Mouse (Mus musculus) gastrocnemius, postnatal 36 days (tissue): ENCODE results near the gene Wfdc12. TPM values are rescaled to one million over a fixed set of nuclear protein-coding genes. Genes with fewer than 3 reads are reported as not detected.
"Not testable (repeated sequence)": the region's sequence is repeated elsewhere in the genome, so short reads cannot be mapped to it uniquely, and the experiment has no call there.

Source experiments
- DNase-seq, 2 experiments: peaks; one replicate each; pipeline ENCODE4 v3.0.0; 2022
- intact Hi-C: fragments of 180-260 bp; cut with DNase I; formaldehyde crosslinking; loops from one replicate; pipeline ENCODE4 v1.15.1; 2025
- long read RNA-seq, 2 experiments: library from polyadenylated mRNA; stranded (forward); transcript quantifications; one replicate each; pipeline ENCODE4 v2.0.0; 2021
- total RNA-seq, 2 experiments: library from RNA; stranded (reverse); gene quantifications; 2 replicates each; pipeline ENCODE4 v1.2.3; 2021

Gene Wfdc12
- total RNA-seq = not detected
- long read RNA-seq, experiment 1 = 0 reads
- long read RNA-seq, experiment 2 = 0 reads

- DNase-seq = no peak
- intact Hi-C loops = no loop called here
Observed at GRCm38 (mm10) chr2:164190576-164190975, at the start of gene Wfdc12. Wfdc12 (minus strand) TSS chr2:164190608.

DNA sequence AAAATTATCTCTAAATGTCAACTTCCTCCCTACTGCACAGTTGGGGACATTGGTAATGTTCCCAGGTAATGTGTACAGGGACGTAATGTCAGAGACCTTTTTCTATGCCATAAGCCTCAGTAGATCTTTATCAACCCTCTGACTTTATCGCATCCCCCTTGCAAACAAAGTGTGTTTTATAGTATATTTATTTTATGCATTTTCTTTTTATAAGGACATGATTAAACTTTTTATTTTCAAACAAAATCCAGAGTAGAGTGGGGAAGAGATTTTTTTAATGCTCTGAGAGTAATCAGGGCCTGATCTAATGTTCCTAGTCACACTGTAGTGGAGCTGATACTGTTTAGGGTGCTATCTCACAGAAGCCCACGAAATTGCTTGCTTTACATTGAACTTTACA, 48.0 kb upstream of the Wfdc12 start, which contains the start of gene Svs2:
TSS of gene Svs2 (minus strand) at position 101 of the 400 bp plus-strand sequence.
- DNase-seq = no peak
- intact Hi-C loops = no loop called here

DNA sequence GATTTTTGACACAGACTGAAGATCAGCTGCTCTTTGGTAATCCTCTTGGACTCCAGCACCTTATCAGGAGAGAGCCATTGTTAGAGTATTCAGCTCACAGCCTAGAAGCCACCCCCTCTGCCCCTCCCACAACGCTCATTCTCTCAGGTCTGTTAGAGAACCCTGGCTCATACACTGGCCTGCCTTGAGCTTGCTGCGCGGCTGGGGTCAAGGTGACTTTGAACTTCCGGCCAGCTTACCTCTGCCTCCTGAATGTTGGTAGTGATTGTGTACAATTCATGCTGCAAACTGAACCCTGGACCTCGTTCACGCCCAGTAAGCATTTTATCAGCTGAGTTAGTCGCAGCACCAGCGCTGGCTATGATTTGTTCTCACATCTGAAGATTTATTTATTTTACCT, 42.3 kb upstream of the Wfdc12 start:
- no peak for DNase-seq
- intact Hi-C loops = no loop called here

GRCm38 (mm10) chr2:164228361-164229070, 38.1 kb upstream of the Wfdc12 start:
- intact Hi-C loops = no loop called here
- no peak for DNase-seq

DNA sequence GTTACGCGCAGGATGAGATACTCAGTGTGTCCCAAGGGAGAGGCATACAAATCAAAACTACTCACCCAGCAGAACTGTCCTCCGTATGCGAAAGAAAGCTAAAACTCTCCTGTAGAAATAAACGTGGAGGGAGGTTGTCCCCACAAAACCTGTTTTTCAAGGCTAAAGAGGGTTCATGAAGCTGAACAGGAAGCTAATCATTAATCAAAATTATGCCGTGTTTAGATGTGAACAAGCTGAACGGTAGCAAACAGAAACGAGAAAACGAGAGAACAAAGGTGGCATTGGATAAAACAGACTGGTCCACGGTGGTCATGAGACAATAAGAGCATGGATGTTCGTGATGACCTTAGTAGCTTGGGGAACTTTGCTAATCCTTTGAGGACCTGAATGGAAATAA, 31.1 kb upstream of the Wfdc12 start, which contains the start of gene Wfdc15b:
TSS of gene Wfdc15b (minus strand) at position 139 of the 400 bp plus-strand sequence.
- no peak for DNase-seq
- intact Hi-C loops = no loop called here

DNA sequence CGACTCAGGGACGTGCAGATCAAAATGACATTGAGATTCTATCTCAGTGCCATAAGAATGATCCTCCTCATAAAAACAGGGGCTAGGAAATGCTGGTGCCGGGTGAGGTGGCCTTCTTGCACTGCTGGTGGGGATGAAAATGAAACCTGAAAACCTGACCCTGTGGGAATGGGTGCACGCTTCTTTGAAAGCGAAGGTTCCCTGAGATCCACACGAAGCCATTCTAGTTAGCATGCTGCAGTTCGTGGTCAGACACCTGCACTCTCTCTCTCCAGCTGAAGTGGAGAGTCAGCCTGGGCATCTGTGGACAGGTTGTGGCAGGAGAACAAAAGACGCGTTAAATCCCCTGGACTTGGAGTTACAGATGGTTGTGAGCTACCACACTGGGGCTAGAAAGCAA, 28.9 kb upstream of the Wfdc12 start:
- no peak for DNase-seq
- intact Hi-C loops = no loop called here

- intact Hi-C loops = no loop called here
- DNase-seq = no peak
Observed at GRCm38 (mm10) chr2:164212711-164213110, 22.3 kb upstream of the Wfdc12 start.

DNA sequence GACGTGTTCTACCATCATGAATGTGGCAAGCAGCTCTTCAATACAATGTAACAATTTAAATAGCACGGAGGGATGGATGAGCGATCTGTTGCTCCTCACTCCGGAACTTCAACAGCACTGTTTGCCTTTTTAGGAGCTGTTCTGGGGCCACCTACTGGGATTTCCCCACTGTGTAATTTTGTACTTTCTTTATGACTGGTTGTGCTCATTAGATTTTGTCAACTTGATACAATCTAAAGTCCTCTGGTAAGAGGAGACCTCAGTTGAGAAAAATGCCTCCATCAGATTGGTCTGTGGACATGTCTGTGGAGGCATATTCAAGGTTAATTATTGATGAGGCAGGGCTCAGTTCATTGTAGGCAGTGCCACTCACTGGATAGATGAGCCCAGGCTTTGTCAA, 20.5 kb upstream of the Wfdc12 start:
- intact Hi-C loops = no loop called here
- no peak for DNase-seq

- intact Hi-C loops = no loop called here
- DNase-seq = no peak
Observed at GRCm38 (mm10) chr2:164206676-164207075, 16.3 kb upstream of the Wfdc12 start.

- intact Hi-C loops, DNase-seq: not testable (repeated sequence)
Observed at GRCm38 (mm10) chr2:164206011-164206410, 15.6 kb upstream of the Wfdc12 start.

DNA sequence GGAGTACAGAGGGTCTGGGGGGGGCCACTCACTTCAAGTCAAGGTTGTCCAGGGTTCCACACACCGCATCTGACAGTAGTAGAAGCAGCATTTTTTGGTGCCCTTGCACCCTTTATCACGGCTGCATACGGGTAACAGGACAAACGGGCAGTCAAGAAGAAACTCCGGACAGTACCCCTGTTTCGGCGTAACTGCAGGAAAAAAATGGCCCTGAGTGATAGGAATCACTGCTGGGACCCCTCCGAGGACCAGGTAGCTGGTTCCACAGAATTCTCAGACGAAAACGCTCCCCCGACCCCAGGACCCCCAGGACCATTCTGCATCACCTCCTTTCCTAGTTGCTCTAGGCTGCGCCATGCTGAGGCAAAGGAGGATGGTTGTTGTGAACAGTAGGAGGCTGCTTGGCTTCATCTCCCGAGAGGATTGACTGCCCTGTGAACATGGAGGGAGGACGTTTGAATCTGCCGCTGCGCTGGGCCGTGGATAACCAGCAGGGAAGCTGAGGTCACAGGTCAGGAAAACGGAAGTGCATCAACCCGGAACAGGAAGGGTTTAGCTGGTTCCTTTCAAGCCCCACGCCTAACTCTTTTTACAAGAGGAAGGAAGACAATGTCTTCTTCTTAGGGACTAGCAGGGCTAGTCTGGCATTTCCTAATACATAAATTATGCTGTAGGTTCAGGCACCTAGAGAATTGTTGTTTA, 9.4 kb upstream of the Wfdc12 start, which contains the start of gene Wfdc15a:
TSS of gene Wfdc15a (minus strand) at position 505 of the 702 bp plus-strand sequence.
- no peak for DNase-seq
- intact Hi-C loops = no loop called here

GRCm38 (mm10) chr2:164196700-164196990, 6.2 kb upstream of the Wfdc12 start:
- intact Hi-C loops = no loop called here

DNA sequence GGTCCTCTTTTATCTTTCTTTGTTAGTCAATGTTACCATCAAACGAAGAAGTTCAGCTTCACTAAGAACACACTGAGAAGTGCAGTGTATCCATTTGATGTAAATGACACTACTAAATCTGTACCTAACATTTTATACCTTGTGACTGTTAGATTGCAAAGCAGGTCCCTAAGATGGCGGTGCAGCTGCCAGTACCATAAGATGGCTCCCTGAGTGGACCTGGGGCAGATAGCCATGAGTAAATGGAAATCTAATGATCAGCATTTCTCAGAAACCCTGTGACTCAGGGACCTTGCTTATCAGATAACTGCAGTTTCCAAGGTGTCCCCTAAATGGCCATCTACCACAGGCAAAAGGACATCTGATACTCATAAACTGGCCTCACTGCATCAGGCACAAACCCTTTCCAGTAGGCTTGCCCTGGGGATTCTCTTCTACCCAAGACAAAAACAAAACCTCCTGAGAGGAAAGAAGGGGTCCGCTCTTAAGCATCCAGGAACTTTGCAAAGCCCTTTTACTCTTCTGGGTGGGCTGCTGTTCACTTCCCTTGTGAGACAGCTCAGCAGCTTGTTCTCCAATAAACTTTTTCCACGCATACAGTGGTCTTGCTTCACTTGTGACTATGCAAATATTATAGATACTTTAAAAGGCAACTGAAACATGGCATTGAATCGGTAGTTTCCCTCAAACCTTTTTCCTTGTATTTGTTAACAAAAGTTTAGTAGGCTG, 5.7 kb upstream of the Wfdc12 start:
- intact Hi-C loops = no loop called here
- DNase-seq = no peak

More at GRCm38 (mm10) chr2:164196700-164196990, 6.2 kb upstream of the Wfdc12 start:
- DNase-seq = no peak

DNA sequence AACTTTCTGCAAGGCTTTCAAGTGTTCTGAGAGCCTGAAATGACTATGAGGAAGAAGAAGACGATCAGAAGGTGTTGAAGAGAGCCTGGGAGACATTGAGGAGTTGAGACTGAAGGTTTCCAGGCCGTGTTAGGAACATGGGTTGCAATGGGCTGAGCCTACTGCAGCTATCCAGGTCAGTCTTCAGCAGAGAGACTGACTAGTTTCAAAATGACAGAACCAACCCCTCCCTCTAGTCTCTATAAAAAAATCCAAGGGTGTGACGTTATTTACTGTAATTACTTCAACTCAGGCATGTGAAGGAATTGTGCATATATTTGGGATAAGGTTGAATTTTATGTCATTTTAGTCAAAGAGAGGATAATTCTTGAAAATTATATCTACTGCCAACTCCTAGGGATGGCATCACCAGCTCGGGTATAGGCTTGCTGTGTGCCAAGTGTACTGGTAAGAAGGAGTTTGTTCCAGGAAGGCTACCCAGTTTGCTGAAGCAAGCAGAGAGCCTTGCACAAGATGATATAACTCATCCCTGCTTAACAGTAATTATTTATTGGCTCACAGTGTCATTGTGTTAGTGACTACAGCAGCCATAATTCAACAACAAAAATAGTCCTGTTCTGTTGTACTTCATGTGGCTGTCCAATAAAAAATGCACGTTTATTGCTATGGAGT, 4.7 kb upstream of the Wfdc12 start:
- DNase-seq = no peak
- intact Hi-C loops = no loop called here

DNA sequence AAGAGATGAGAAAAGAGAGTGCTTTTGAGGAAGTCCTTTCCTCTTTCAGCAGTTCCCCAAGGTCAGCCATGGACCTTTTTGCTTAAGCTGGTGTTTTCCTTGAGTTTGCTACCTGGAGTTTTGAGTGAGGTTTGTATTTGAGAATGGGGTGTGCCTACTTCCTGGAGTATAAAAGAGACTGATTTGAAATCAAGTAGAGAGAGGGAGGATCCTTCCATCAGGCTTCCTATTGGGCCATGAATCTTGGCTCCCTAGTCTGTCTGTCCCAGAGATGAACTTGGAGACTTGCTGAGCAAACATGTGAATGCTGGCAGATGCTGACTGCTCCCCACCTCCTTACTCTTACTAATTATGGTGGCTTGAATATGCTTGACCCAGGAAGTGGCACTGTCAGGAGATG, 1.9 kb upstream of the Wfdc12 start:
- intact Hi-C loops = no loop called here
- DNase-seq = no peak

- intact Hi-C loops = loop anchor here (2.0 kb wide), 1 partner anchor 54 kb away; no protein-coding TSS in a partner anchor
- DNase-seq = no peak
Observed at GRCm38 (mm10) chr2:164188722-164189121, 1.7 kb downstream of the Wfdc12 start.

DNA sequence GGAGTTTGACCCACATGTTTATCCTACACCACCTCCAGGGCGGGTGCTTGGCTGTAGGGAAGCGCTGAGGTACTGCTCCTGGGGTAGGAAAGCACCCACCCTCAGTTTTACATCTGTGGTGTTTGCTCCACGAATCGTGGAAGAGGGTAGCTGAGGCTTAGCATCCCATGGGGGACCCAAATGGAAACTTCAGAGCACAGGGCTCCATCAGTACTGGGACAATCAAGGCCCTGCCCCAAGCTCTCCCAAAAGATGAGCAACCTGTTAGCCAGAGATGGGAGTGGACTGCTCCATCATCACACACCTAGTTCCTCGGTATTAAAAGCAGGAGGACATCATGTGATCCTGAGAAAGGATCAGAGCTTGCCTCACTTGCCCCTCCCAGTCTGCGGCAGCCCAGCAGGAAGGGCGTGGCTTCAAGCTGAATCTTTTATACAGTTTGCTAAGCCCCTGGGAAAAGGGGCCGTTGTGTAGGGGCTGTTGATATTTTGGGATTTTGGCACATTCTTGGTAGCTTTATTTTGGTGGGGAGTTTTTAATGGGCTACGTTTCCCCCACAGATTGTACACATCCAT, 6.2 kb downstream of the Wfdc12 start:
- intact Hi-C loops = no loop called here
- no peak for DNase-seq

DNA sequence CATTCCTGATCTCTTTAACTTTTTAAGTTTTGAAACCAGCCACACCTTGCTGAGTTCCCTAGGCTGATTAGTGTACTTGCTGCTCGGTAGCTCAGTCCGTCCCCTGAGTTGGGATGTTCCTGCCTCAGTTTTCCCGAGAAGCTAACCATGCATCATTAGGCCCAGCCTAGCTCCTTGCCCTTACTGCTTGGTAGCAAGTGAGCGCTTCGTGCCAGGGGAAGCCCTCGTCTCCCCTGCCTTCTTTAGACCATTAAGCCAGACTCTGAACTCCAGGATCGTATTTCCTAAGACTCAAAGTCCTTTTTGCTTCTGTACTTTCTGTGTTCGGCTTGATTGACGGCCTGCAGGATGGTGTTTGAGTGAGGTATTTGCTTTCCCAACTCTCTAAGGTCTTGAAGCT, 7.1 kb downstream of the Wfdc12 start:
- no peak for DNase-seq
- intact Hi-C loops = no loop called here

- no peak for DNase-seq
- intact Hi-C loops = no loop called here
Observed at GRCm38 (mm10) chr2:164182692-164183255, 7.6 kb downstream of the Wfdc12 start, which contains the start of gene Wfdc5. Wfdc5 (minus strand) TSS chr2:164182742.

DNA sequence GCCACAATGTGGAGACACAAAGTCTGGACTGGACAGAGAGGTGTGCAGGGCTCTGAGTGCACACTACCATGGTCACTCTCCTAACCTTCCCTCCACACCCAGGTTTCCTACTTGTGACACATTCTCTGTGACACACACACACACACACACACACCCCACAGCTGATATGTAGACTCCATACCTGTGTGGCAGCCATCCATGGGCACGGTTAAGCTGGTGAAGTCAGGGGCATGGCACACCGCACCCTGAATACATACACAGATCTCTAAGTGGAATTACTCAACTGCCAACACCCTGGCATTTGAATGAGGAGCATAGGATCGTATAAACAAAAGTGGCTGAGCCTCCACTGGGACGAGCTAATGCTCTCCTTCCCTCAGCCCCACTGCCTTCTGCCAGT, 9.6 kb downstream of the Wfdc12 start:
- no peak for DNase-seq
- intact Hi-C loops = loop anchor here (2.0 kb wide), 1 partner anchor 44 kb away; no protein-coding TSS in a partner anchor
